Mouse (Mus musculus) liver, embryonic 12.5 days (tissue): ENCODE results near the gene Eda. TPM values are rescaled to one million over a fixed set of nuclear protein-coding genes. Genes with fewer than 3 reads are reported as not detected.
A peak's percentile ranks its signal among the peaks of the same experiment; 100 is the strongest.

Experiments used
- ATAC-seq: fragments of 200-750 bp; cut with Nextera tagmentation; 2 replicates; pipeline ENCODE4 v1.8.0; 2017; ENCODE audit warnings: moderate number of reproducible peaks, mild to moderate bottlenecking, moderate library complexity
- H3K27ac ChIP-seq: fragments of 300-500 bp; sonication (generic); 2 replicates; pipeline ENCODE4 v1.5.1; 2016; ENCODE audit warnings: mild to moderate bottlenecking
- H3K27me3 ChIP-seq: fragments of 300-500 bp; sonication (generic); replicated peaks from 2 replicates; pipeline ENCODE4 v1.6.1; 2016; ENCODE audit warnings: mild to moderate bottlenecking, moderate library complexity
- H3K36me3 ChIP-seq: fragments of 300-500 bp; sonication (generic); 2 replicates; pipeline ENCODE4 v1.6.1; 2016; ENCODE audit warnings: mild to moderate bottlenecking, moderate library complexity
- H3K4me1 ChIP-seq: fragments of 300-500 bp; sonication (generic); 2 replicates; pipeline ENCODE4 v1.6.1; 2016
- H3K4me2 ChIP-seq: fragments of 300-500 bp; sonication (generic); 2 replicates; pipeline ENCODE4 v1.6.1; 2016; ENCODE audit warnings: mild to moderate bottlenecking, moderate library complexity
- H3K4me3 ChIP-seq: fragments of 300-500 bp; sonication (generic); 2 replicates; pipeline ENCODE4 v1.5.1; 2016; ENCODE audit warnings: mild to moderate bottlenecking, moderate library complexity
- H3K9ac ChIP-seq: fragments of 300-500 bp; sonication (generic); 2 replicates; pipeline ENCODE4 v1.6.1; 2016; ENCODE audit warnings: mild to moderate bottlenecking, moderate library complexity
- H3K9me3 ChIP-seq: fragments of 300-500 bp; sonication (generic); replicated peaks from 2 replicates; pipeline ENCODE4 v1.6.1; 2016; ENCODE audit warnings: mild to moderate bottlenecking, moderate library complexity
- WGBS: fragments of 180-500 bp; shearing (Covaris S2); methylation state at CpG from one replicate; pipeline ENCODE4 v1.1.7; 2016; ENCODE audit not compliant: insufficient replicate concordance; 5-methylcytosine and 5-hydroxymethylcytosine counted together
- polyA plus RNA-seq: library from polyadenylated mRNA; unstranded; fragments of >200 nt; fragmentation: Nextera tagmentation; extraction: Ambion mirVana; gene quantifications from 2 replicates; pipeline ENCODE4 v1.2.1, GENCODE M21; 2016

Eda gene
- polyA plus RNA-seq, 1 experiment from 2014 or later, result 0.93 TPM

GRCm38 (mm10) chrX:100314172-100314902 is 338.9 kb downstream of the Eda start:
- no peak overlapping the region for H3K27ac ChIP-seq
- no peaks in the 10 kb centered on the region for H3K4me1 ChIP-seq
- no peaks in the 10 kb centered on the region for H3K27me3 ChIP-seq
- no peak overlapping the region for H3K9ac ChIP-seq
- H3K4me3 ChIP-seq, result no peak overlapping the region
- H3K4me2 ChIP-seq, result no peak overlapping the region
- H3K9me3 ChIP-seq, result no peaks in the 10 kb centered on the region
- no peak for ATAC-seq
- H3K36me3 ChIP-seq, result no peaks in the 10 kb centered on the region

GRCm38 (mm10) chrX:100340687-100341086 is 365.3 kb downstream of the Eda start:
- no peaks in the 10 kb centered on the region for H3K36me3 ChIP-seq
- H3K27me3 ChIP-seq, result no peaks in the 10 kb centered on the region
- H3K4me2 ChIP-seq, result no peak overlapping the region
- H3K4me3 ChIP-seq, result no peak overlapping the region
- no peaks in the 10 kb centered on the region for H3K4me1 ChIP-seq
- H3K9ac ChIP-seq, result no peak overlapping the region
- no peaks in the 10 kb centered on the region for H3K9me3 ChIP-seq
- no peak overlapping the region for H3K27ac ChIP-seq
- WGBS, result 29% methylated on average over 2 of the region's 2 CpGs
- ATAC-seq, result no peak

- WGBS, result 73% methylated on average over 2 of the region's 2 CpGs
- no peaks in the 10 kb centered on the region for H3K36me3 ChIP-seq
- H3K27me3 ChIP-seq, result no peaks in the 10 kb centered on the region
- H3K9me3 ChIP-seq, result no peaks in the 10 kb centered on the region
- ATAC-seq, result no peak
- no peaks in the 10 kb centered on the region for H3K4me1 ChIP-seq
- no peak overlapping the region for H3K9ac ChIP-seq
- no peak overlapping the region for H3K4me3 ChIP-seq
- H3K27ac ChIP-seq, result no peak overlapping the region
- H3K4me2 ChIP-seq, result no peak overlapping the region
Measured at GRCm38 (mm10) chrX:100344433-100344832, 369.0 kb downstream of the Eda start.

DNA sequence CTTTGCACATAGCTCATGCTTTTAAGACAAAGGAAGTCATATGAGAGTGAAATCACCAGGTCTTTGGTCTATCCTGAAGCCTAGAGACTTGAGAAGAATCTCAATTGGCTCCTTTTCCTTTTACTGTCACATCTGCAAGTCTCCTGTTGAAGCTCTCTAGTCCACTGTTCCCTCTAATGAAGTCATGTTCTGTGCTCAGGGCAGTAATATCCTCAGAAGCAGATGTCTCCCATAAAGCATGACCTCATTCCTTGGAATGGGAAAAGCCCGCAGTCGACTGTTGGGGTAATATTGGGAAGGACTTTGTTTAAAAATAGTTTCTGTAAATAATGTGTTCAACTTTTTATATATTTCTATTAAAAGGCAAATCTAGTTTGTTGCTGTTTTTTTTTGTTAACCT is 381.6 kb downstream of the Eda start:
- Histone ChIP-seq H3K4me3 (no peak overlapping the region), H3K36me3 (no peaks in the 10 kb centered on the region), H3K9ac (no peak overlapping the region), H3K27ac (no peak overlapping the region), H3K27me3 (no peaks in the 10 kb centered on the region), H3K4me2 (no peak overlapping the region), H3K4me1 (no peaks in the 10 kb centered on the region), H3K9me3 (no peaks in the 10 kb centered on the region)
- ATAC-seq, result no peak
- 73% methylated on average over 2 of the region's 2 CpGs for WGBS

- no peak overlapping the region for H3K9ac ChIP-seq
- ATAC-seq, result no peak
- H3K4me1 ChIP-seq, result peaks cover 7% of the 10 kb centered on the region
- H3K4me3 ChIP-seq, result no peak overlapping the region
- no peak overlapping the region for H3K4me2 ChIP-seq
- H3K27ac ChIP-seq, result no peak overlapping the region
- 63% methylated on average over 1 of the region's 1 CpGs for WGBS
- no peaks in the 10 kb centered on the region for H3K9me3 ChIP-seq
- 0 out of 2 replicates have a peak, but pooled peaks cover 7% of the 10 kb centered on the region for H3K27me3 ChIP-seq
- no peaks in the 10 kb centered on the region for H3K36me3 ChIP-seq
Measured at GRCm38 (mm10) chrX:100389887-100390286, 414.5 kb downstream of the Eda start.

DNA sequence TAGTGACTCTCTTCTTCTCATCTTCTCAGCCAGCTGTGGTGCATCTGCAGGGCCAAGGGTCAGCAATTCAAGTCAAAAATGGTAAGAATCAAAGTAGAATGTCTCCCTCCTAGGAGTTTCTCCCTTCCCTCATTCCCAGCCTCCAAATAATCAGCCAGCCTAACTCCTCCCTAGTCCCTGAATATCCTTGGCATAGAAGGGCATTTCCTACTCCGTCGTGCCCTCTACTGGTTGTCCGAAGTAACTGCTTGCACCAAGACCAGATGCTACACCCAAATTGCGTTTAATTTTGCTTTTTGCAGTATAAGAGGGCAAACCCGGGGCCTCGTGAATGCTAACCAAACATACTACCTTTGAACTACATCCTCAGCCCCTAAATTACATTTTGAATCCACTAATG is 416.9 kb downstream of the Eda start:
- no peak overlapping the region for H3K27ac ChIP-seq
- no peak overlapping the region for H3K4me2 ChIP-seq
- H3K4me1 ChIP-seq, result peaks cover 14% of the 10 kb centered on the region
- WGBS, result 20% methylated on average over 6 of the region's 6 CpGs
- H3K4me3 ChIP-seq, result no peak overlapping the region
- H3K27me3 ChIP-seq, result peaks cover 7% of the 10 kb centered on the region; the same call in 1 of the 2 replicates
- no peak for ATAC-seq
- no peaks in the 10 kb centered on the region for H3K9me3 ChIP-seq
- no peaks in the 10 kb centered on the region for H3K36me3 ChIP-seq
- H3K9ac ChIP-seq, result no peak overlapping the region

DNA sequence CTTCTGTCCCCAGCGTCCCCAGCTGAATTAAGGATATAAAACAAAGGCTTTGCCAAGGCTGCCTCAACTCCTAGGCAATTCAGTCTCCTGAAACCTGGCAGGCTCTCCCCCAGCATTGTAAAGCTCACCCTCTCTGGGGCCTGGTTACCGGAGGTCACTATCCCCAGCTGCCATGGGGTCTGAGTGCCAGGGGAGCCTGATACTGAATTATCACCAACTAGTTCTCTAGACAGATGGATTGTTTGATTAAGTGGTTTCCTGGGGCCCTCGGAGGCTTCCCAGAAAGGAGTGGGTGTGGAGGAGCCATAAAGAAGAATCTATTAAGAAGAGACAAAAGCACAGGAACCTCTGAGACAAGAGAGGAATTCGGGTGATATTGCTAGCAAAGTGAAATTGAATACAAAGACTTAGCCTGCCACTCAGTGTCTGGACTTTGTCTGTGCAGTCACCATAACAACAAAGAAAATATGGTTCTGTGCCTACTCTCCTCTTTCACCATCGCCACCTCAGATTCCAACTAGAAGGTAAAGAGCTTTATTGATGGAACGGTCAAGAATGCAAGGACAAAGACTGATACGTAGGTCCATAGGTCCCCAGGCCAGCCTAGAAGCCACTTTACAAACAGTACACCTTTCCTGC is 418.9 kb downstream of the Eda start:
- ATAC-seq, result peak; percentile 85

DNA sequence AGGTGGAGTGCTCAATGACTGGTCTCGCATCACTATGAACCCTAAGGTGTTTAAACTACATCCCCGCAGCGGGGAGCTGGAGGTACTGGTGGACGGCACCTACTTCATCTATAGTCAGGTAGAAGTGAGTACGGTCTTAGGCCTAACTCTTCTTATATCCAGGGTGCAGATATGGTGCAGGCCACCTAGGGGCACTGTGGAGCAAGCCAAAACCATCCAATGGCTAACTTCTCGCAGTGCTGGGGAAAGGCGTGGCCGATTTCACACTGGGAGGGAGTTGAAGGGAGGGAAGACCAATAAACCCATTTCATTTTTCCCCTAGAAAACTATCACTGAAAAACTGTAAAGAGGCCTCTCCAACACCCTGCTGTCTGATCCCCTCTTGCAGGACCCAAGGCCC is 419.6 kb downstream of the Eda start:
- WGBS, result 64% methylated on average over 8 of the region's 8 CpGs
- no peak overlapping the region for H3K4me3 ChIP-seq
- H3K9ac ChIP-seq, result no peak overlapping the region
- H3K27ac ChIP-seq, result no peak overlapping the region
- H3K27me3 ChIP-seq, result peaks cover 7% of the 10 kb centered on the region; the same call in 1 of the 2 replicates
- H3K9me3 ChIP-seq, result no peaks in the 10 kb centered on the region
- H3K4me2 ChIP-seq, result peak overlapping the region; percentile 35; the same call in 1 of the 2 replicates
- no peaks in the 10 kb centered on the region for H3K36me3 ChIP-seq
- H3K4me1 ChIP-seq, result peaks cover 14% of the 10 kb centered on the region
- peak; percentile 75 for ATAC-seq

More for the DNA sequence above, 418.9 kb downstream of the Eda start:
- WGBS, result 59% methylated on average over 7 of the region's 7 CpGs
- H3K9me3 ChIP-seq, result no peaks in the 10 kb centered on the region
- H3K4me2 ChIP-seq, result peak overlapping the region; percentile 35
- no peak overlapping the region for H3K27ac ChIP-seq
- no peak overlapping the region for H3K4me3 ChIP-seq
- H3K36me3 ChIP-seq, result no peaks in the 10 kb centered on the region
- no peak overlapping the region for H3K9ac ChIP-seq
- H3K4me1 ChIP-seq, result peaks cover 14% of the 10 kb centered on the region
- peaks cover 7% of the 10 kb centered on the region; the same call in 1 of the 2 replicates for H3K27me3 ChIP-seq

DNA sequence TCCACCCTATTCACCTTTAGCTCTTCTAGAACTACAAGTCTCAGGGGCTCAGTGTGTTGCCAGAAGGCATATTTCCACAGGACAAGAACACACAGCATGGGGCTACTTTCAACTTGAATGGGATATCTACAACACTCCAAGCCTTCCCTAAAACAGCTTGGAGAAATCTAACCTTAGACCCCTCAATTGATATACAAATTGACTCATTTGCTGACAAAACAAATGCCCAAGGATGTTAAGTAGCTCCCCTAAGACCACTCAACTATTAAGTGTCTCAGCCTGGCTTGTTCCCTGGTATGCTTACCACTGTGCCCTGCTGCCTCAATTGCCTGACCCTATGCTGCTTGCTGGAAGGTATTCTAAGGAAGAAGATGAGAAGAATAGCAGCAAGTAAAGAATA is 425.5 kb downstream of the Eda start:
- H3K36me3 ChIP-seq, result no peaks in the 10 kb centered on the region
- no peak overlapping the region for H3K9ac ChIP-seq
- ATAC-seq, result no peak
- H3K4me2 ChIP-seq, result no peak overlapping the region
- no peaks in the 10 kb centered on the region for H3K27me3 ChIP-seq
- no peaks in the 10 kb centered on the region for H3K9me3 ChIP-seq
- no peak overlapping the region for H3K27ac ChIP-seq
- no peak overlapping the region for H3K4me3 ChIP-seq
- no peaks in the 10 kb centered on the region for H3K4me1 ChIP-seq

DNA sequence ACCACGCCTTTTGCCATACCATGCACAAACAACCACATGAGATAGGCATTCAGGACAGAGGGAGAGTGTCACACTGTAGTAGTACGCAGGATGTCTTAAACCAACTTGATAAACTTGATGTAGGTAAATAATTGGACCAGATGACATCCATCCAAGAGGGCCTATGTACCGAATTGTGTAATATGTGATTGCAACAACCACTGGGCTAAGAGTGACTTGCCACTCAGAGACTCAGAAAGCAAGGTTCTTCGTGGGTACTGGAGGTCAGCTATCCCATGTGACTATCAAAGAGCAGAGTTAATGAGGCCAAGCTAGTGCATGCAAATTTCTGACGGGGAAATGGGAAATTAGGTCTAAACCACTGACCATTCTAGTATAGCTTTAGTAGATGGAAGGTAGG is 426.3 kb downstream of the Eda start:
- Histone ChIP-seq H3K27ac (no peak overlapping the region), H3K27me3 (no peaks in the 10 kb centered on the region), H3K4me1 (no peaks in the 10 kb centered on the region), H3K4me2 (no peak overlapping the region), H3K36me3 (no peaks in the 10 kb centered on the region), H3K4me3 (no peak overlapping the region), H3K9ac (no peak overlapping the region), H3K9me3 (no peaks in the 10 kb centered on the region)
- 69% methylated on average over 5 of the region's 5 CpGs for WGBS
- no peak for ATAC-seq

DNA sequence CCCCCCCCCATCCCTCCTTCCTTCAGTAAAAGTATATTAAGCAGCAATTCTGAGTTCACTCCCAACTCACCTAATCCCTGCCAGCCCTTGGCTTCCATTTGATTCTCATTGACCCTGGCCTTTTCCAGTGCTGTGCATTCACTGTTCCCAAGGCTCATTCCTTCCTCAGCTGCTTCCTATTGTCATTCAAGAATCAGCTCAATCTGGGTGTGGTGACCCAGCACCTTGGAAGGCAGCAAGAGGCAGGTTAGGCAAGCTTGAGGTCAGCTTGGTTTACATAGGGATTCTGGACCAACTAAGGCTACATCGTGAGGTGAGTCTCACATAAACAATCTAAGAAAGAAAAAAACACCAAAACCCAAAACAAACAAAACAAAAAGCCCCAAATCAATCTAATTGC is 433.8 kb downstream of the Eda start:
- WGBS, result 38% methylated on average over 1 of the region's 1 CpGs
- Histone ChIP-seq H3K4me2 (no peak overlapping the region), H3K27ac (no peak overlapping the region), H3K9me3 (no peaks in the 10 kb centered on the region), H3K27me3 (no peaks in the 10 kb centered on the region; the same call in 1 of the 2 replicates), H3K9ac (no peak overlapping the region), H3K4me3 (no peak overlapping the region), H3K36me3 (no peaks in the 10 kb centered on the region), H3K4me1 (no peaks in the 10 kb centered on the region)
- ATAC-seq, result no peak

GRCm38 (mm10) chrX:100428693-100429092 is 453.3 kb downstream of the Eda start, which contains the start of gene Otud6a:
Gene Otud6a, plus strand, starts transcription at chrX:100429013.
- no peak within 1 kb of the TSS for H3K27ac ChIP-seq
- no peaks in the 10 kb centered on the region for H3K27me3 ChIP-seq
- H3K36me3 ChIP-seq, result no peaks in the 10 kb centered on the region
- 76% methylated on average over 21 of the region's 21 CpGs for WGBS
- no peaks in the 10 kb centered on the region for H3K4me1 ChIP-seq
- no peaks in the 10 kb centered on the region for H3K9me3 ChIP-seq
- H3K9ac ChIP-seq, result no peak within 1 kb of the TSS
- no peak within 1 kb of the TSS for H3K4me3 ChIP-seq
- no peak for ATAC-seq
- H3K4me2 ChIP-seq, result no peak within 1 kb of the TSS
